Mouse (Mus musculus): ENCODE measurements at regions not wholly inside any gene's neighbourhood (a gene's known extent, or its start where the extent isn't known, plus 50 kb on each side); places are given as distances from the start of the nearest gene placed in this dataset.

GRCm38 (mm10) chr10:115664567-115664966, 77.0 kb upstream of the Lgr5 start:
- Histone ChIP-seq H3K36me3 (ENCODE audit: control insufficient read depth, insufficient read depth, low read length) (no peaks in the 10 kb centered on the region), H3K9me3 (ENCODE audit: control insufficient read depth, low read length) (no peaks in the 10 kb centered on the region), H3K9ac (ENCODE audit: low read depth, low read length) (no peak overlapping the region), H3K4me3 (ENCODE audit: low read length) (no peak overlapping the region), H3K27me3 (ENCODE audit: control insufficient read depth, insufficient read depth, low read length) (no peaks in the 10 kb centered on the region), H3K4me2 (replicated peaks; ENCODE audit: low read depth, low read length) (peak overlapping the region; percentile 9; the same call in 1 of the 2 replicates), H3K4me1 (ENCODE audit: control insufficient read depth, insufficient read depth, low read length) (no peaks in the 10 kb centered on the region), H3K27ac (ENCODE audit: low read depth, low read length) (no peak overlapping the region)
- 61% methylated on average over 19 of the region's 19 CpGs for WGBS
- ATAC-seq (ENCODE audit: low FRiP score, low TSS enrichment), result 0 out of 2 replicates have a peak, but pooled peaks have one; percentile 68

GRCm38 (mm10) chr10:115676661-115677060, 89.1 kb upstream of the Lgr5 start:
- Histone ChIP-seq H3K4me3 (ENCODE audit: low read length) (no peak overlapping the region), H3K27me3 (ENCODE audit: control insufficient read depth, insufficient read depth, low read length) (no peaks in the 10 kb centered on the region), H3K4me2 (replicated peaks; ENCODE audit: low read depth, low read length) (no peak overlapping the region), H3K9me3 (ENCODE audit: control insufficient read depth, low read length) (no peaks in the 10 kb centered on the region), H3K36me3 (ENCODE audit: control insufficient read depth, insufficient read depth, low read length) (no peaks in the 10 kb centered on the region), H3K4me1 (ENCODE audit: control insufficient read depth, insufficient read depth, low read length) (no peaks in the 10 kb centered on the region), H3K9ac (ENCODE audit: low read depth, low read length) (no peak overlapping the region), H3K27ac (ENCODE audit: low read depth, low read length) (no peak overlapping the region)
- no peak for ATAC-seq (ENCODE audit: low FRiP score, low TSS enrichment)
- WGBS, result 86% methylated on average over 2 of the region's 2 CpGs

GRCm38 (mm10) chr10:115681115-115681514, 93.5 kb upstream of the Lgr5 start:
- H3K4me1 ChIP-seq (ENCODE audit: control insufficient read depth, insufficient read depth, low read length), result no peaks in the 10 kb centered on the region
- no peak overlapping the region for H3K4me3 ChIP-seq (ENCODE audit: low read length)
- H3K9me3 ChIP-seq (ENCODE audit: control insufficient read depth, low read length), result no peaks in the 10 kb centered on the region
- H3K36me3 ChIP-seq (ENCODE audit: control insufficient read depth, insufficient read depth, low read length), result no peaks in the 10 kb centered on the region
- H3K9ac ChIP-seq (ENCODE audit: low read depth, low read length), result no peak overlapping the region
- no peaks in the 10 kb centered on the region for H3K27me3 ChIP-seq (ENCODE audit: control insufficient read depth, insufficient read depth, low read length)
- H3K4me2 ChIP-seq (replicated peaks; ENCODE audit: low read depth, low read length), result no peak overlapping the region
- no peak for ATAC-seq (ENCODE audit: low FRiP score, low TSS enrichment)
- WGBS, result 68% methylated on average over 6 of the region's 6 CpGs
- H3K27ac ChIP-seq (ENCODE audit: low read depth, low read length), result no peak overlapping the region

- Histone ChIP-seq H3K9me3 (ENCODE audit: control insufficient read depth, low read length) (no peaks in the 10 kb centered on the region), H3K4me2 (replicated peaks; ENCODE audit: low read depth, low read length) (no peak overlapping the region), H3K4me3 (ENCODE audit: low read length) (no peak overlapping the region), H3K9ac (ENCODE audit: low read depth, low read length) (no peak overlapping the region), H3K4me1 (ENCODE audit: control insufficient read depth, insufficient read depth, low read length) (no peaks in the 10 kb centered on the region), H3K27me3 (ENCODE audit: control insufficient read depth, insufficient read depth, low read length) (no peaks in the 10 kb centered on the region), H3K36me3 (ENCODE audit: control insufficient read depth, insufficient read depth, low read length) (no peaks in the 10 kb centered on the region), H3K27ac (ENCODE audit: low read depth, low read length) (no peak overlapping the region)
- WGBS, result 95% methylated on average over 4 of the region's 4 CpGs
- ATAC-seq (ENCODE audit: low FRiP score, low TSS enrichment), result no peak
These were observed 104.4 kb upstream of the Lgr5 start for GRCm38 (mm10) chr10:115691939-115692338.

GRCm38 (mm10) chr10:115693986-115694833, 106.6 kb upstream of the Lgr5 start:
- ATAC-seq (ENCODE audit: low FRiP score, low TSS enrichment), result no peak
- no peaks in the 10 kb centered on the region for H3K27me3 ChIP-seq (ENCODE audit: control insufficient read depth, insufficient read depth, low read length)
- H3K9ac ChIP-seq (ENCODE audit: low read depth, low read length), result no peak overlapping the region
- no peaks in the 10 kb centered on the region for H3K4me1 ChIP-seq (ENCODE audit: control insufficient read depth, insufficient read depth, low read length)
- H3K4me3 ChIP-seq (ENCODE audit: low read length), result no peak overlapping the region
- H3K4me2 ChIP-seq (replicated peaks; ENCODE audit: low read depth, low read length), result no peak overlapping the region
- WGBS, result 90% methylated on average over 22 of the region's 22 CpGs
- no peak overlapping the region for H3K27ac ChIP-seq (ENCODE audit: low read depth, low read length)
- no peaks in the 10 kb centered on the region for H3K36me3 ChIP-seq (ENCODE audit: control insufficient read depth, insufficient read depth, low read length)
- no peaks in the 10 kb centered on the region for H3K9me3 ChIP-seq (ENCODE audit: control insufficient read depth, low read length)

- no peak for ATAC-seq (ENCODE audit: low FRiP score, low TSS enrichment)
- Histone ChIP-seq H3K4me1 (ENCODE audit: control insufficient read depth, insufficient read depth, low read length) (no peaks in the 10 kb centered on the region), H3K36me3 (ENCODE audit: control insufficient read depth, insufficient read depth, low read length) (no peaks in the 10 kb centered on the region), H3K4me2 (replicated peaks; ENCODE audit: low read depth, low read length) (no peak overlapping the region), H3K4me3 (ENCODE audit: low read length) (no peak overlapping the region), H3K27ac (ENCODE audit: low read depth, low read length) (no peak overlapping the region), H3K27me3 (ENCODE audit: control insufficient read depth, insufficient read depth, low read length) (no peaks in the 10 kb centered on the region), H3K9ac (ENCODE audit: low read depth, low read length) (no peak overlapping the region), H3K9me3 (ENCODE audit: control insufficient read depth, low read length) (no peaks in the 10 kb centered on the region)
- WGBS, result 71% methylated on average over 3 of the region's 3 CpGs
These were observed 114.3 kb upstream of the Tspan8 start for GRCm38 (mm10) chr10:115702358-115702757.

- WGBS, result 51% methylated on average over 14 of the region's 14 CpGs
- H3K4me3 ChIP-seq (ENCODE audit: low read length), result no peak overlapping the region
- no peaks in the 10 kb centered on the region for H3K36me3 ChIP-seq (ENCODE audit: control insufficient read depth, insufficient read depth, low read length)
- H3K9ac ChIP-seq (ENCODE audit: low read depth, low read length), result no peak overlapping the region
- H3K27ac ChIP-seq (ENCODE audit: low read depth, low read length), result no peak overlapping the region
- no peaks in the 10 kb centered on the region for H3K27me3 ChIP-seq (ENCODE audit: control insufficient read depth, insufficient read depth, low read length)
- peak overlapping the region; percentile 15; the same call in 1 of the 2 replicates for H3K4me2 ChIP-seq (replicated peaks; ENCODE audit: low read depth, low read length)
- no peaks in the 10 kb centered on the region for H3K9me3 ChIP-seq (ENCODE audit: control insufficient read depth, low read length)
- H3K4me1 ChIP-seq (ENCODE audit: control insufficient read depth, insufficient read depth, low read length), result no peaks in the 10 kb centered on the region
- ATAC-seq (ENCODE audit: low FRiP score, low TSS enrichment), result no peak
These were observed 108.0 kb upstream of the Tspan8 start for GRCm38 (mm10) chr10:115708623-115709022.

- no peak overlapping the region for H3K4me3 ChIP-seq (ENCODE audit: low read length)
- H3K27me3 ChIP-seq (ENCODE audit: control insufficient read depth, insufficient read depth, low read length), result no peaks in the 10 kb centered on the region
- no peaks in the 10 kb centered on the region for H3K36me3 ChIP-seq (ENCODE audit: control insufficient read depth, insufficient read depth, low read length)
- no peaks in the 10 kb centered on the region for H3K9me3 ChIP-seq (ENCODE audit: control insufficient read depth, low read length)
- H3K27ac ChIP-seq (ENCODE audit: low read depth, low read length), result no peak overlapping the region
- no peak for ATAC-seq (ENCODE audit: low FRiP score, low TSS enrichment)
- H3K4me1 ChIP-seq (ENCODE audit: control insufficient read depth, insufficient read depth, low read length), result no peaks in the 10 kb centered on the region
- H3K9ac ChIP-seq (ENCODE audit: low read depth, low read length), result no peak overlapping the region
- no peak overlapping the region for H3K4me2 ChIP-seq (replicated peaks; ENCODE audit: low read depth, low read length)
- 47% methylated on average over 6 of the region's 6 CpGs for WGBS
These were observed 102.7 kb upstream of the Tspan8 start for GRCm38 (mm10) chr10:115713896-115714295.

- H3K27ac ChIP-seq (ENCODE audit: low read depth, low read length), result no peak overlapping the region
- no peak overlapping the region for H3K9ac ChIP-seq (ENCODE audit: low read depth, low read length)
- H3K4me2 ChIP-seq (replicated peaks; ENCODE audit: low read depth, low read length), result no peak overlapping the region
- H3K4me3 ChIP-seq (ENCODE audit: low read length), result no peak overlapping the region
- no peaks in the 10 kb centered on the region for H3K9me3 ChIP-seq (ENCODE audit: control insufficient read depth, low read length)
- no peak for ATAC-seq (ENCODE audit: low FRiP score, low TSS enrichment)
- no peaks in the 10 kb centered on the region for H3K4me1 ChIP-seq (ENCODE audit: control insufficient read depth, insufficient read depth, low read length)
- no peaks in the 10 kb centered on the region for H3K27me3 ChIP-seq (ENCODE audit: control insufficient read depth, insufficient read depth, low read length)
- 28% methylated on average over 9 of the region's 9 CpGs for WGBS
- no peaks in the 10 kb centered on the region for H3K36me3 ChIP-seq (ENCODE audit: control insufficient read depth, insufficient read depth, low read length)
These were observed 100.5 kb upstream of the Tspan8 start for GRCm38 (mm10) chr10:115716178-115716577.

Measured in kidney, embryonic 14.5 days (tissue).